Mouse (Mus musculus) adrenal gland, postnatal 14 days (tissue): ENCODE results near the gene Glb1l2. TPM values are rescaled to one million over a fixed set of nuclear protein-coding genes. Genes with fewer than 3 reads are reported as not detected.

Experiments
- DNase-seq: peaks from one replicate; pipeline ENCODE4 v3.0.0; 2021; ENCODE audit warnings: mixed read lengths
- total RNA-seq: library from RNA; stranded (reverse); gene quantifications from 2 replicates; pipeline ENCODE4 v1.2.3, GENCODE M21; 2021

Glb1l2 gene
- total RNA-seq, 1 experiment from 2014 or later = 10.5 TPM

DNA sequence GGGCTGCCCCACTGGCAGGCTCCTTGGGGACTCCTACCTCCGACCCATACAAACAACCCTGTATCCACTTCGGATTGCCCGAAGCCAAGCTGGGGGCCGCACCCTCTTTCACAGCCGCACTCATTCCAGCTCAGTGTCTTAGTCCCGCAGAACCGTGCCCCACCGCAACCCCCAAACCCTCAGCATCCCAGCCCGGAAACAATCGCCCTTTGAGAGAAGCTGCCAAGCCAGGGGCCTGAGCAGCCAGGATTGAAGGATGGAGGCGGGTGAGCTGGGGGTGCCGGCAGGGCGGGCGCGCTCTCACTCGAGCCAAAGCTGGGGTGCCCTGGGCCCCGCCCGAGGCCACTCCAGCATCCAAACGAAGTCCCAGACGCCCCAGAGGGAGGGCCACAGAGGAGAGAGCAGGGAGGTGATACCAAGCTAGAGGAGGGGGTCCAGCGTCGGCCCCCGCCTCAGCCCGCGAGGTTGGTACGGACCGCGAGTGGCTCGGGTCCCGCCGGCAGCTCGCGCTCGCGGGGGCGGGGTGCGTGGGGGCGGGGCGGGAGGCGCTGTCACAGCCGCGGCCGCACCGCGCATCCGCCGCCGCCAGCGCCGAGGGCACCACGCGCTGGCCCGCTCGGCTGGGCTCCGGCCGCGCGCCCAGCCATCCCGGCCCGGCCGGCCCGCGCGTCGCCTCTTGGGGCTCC, 72.9 kb downstream of the Glb1l2 start, which contains the start of gene B3gat1:
Gene B3gat1, plus strand, starts transcription at position 523 of the 686 bp plus-strand sequence.
- peak; percentile 11 for DNase-seq

GRCm38 (mm10) chr9:26728556-26728955, 77.7 kb downstream of the Glb1l2 start:
- no peak for DNase-seq

- DNase-seq = peak; percentile 38
Measured at GRCm38 (mm10) chr9:26727445-26727844, 78.8 kb downstream of the Glb1l2 start.

GRCm38 (mm10) chr9:26725709-26726108, 80.6 kb downstream of the Glb1l2 start:
- DNase-seq = no peak

- no peak for DNase-seq
Measured at GRCm38 (mm10) chr9:26721771-26722170, 84.5 kb downstream of the Glb1l2 start.

DNA sequence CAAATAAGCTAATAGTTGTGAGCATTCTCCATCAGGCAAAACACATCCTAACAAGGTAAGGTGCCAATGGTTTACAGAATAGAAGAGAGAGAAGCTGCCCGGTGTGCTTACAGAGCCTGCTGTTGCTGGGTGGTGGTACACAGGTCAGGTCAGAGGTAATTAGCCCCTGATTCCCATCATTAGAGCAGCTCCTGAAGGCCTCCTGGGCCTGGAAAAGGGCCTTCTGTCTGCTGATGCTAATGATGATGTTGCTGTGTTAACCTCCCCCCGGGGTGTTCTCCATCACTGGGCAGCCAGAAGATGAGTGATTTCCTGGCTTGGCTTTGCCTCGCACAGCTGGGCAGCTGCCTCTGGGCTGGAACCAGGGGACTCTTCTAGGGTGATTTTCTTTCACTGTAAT, 87.9 kb downstream of the Glb1l2 start:
- no peak for DNase-seq

Other genes with a start within 250 kb of the Glb1l2 start
- gene B3gat1, start 72.7 kb downstream of the Glb1l2 start, total RNA-seq = 0.67 and 1.2 TPM in 2 replicates
- gene Glb1l3, start 54.4 kb upstream of the Glb1l2 start, total RNA-seq = 1.1 and 1.9 TPM in 2 replicates
- gene Gm1110, start 116.6 kb upstream of the Glb1l2 start, total RNA-seq = not detected in 2 replicates
- gene Acad8, start 193.1 kb upstream of the Glb1l2 start, total RNA-seq = 75.8 and 76.9 TPM in 2 replicates
- 40.3 and 42.8 TPM in 2 replicates for gene Thyn1, start 193.2 kb upstream of the Glb1l2 start, total RNA-seq
- gene Vps26b, start 223.6 kb upstream of the Glb1l2 start, total RNA-seq = 33.5 and 37.9 TPM in 2 replicates
- 20.2 and 22.2 TPM in 2 replicates for gene Ncapd3, start 223.7 kb upstream of the Glb1l2 start, total RNA-seq